Mouse (Mus musculus) gastrocnemius, adult 2 months (tissue): ENCODE data around the gene Vav1. TPM values are rescaled to one million over a fixed set of nuclear protein-coding genes. Genes with fewer than 3 reads are reported as not detected.

Experiments
- DNase-seq: peaks from one replicate; pipeline ENCODE4 v3.0.0; 2022
- H3K27ac ChIP-seq: fragments of 200-600 bp; 2 replicates; pipeline ENCODE4 v1.8.1; 2022; ENCODE audit warnings: mild to moderate bottlenecking
- H3K4me3 ChIP-seq: fragments of 200-600 bp; 2 replicates; pipeline ENCODE4 v1.8.1; 2022; ENCODE audit warnings: mild to moderate bottlenecking, moderate library complexity
- CTCF ChIP-seq: fragments of 200-600 bp; IDR thresholded peaks from 2 replicates; pipeline ENCODE4 v1.8.1; 2022; ENCODE audit warnings: antibody characterized with exemption, mild to moderate bottlenecking, moderate library complexity
- intact Hi-C: fragments of 180-260 bp; cut with DNase I; formaldehyde crosslinking; loops from one replicate; pipeline ENCODE4 v1.15.1; 2025
- long read RNA-seq, 2 experiments: library from polyadenylated mRNA; stranded (forward); transcript quantifications; one replicate each; pipeline ENCODE4 v2.0.0; 2021
- total RNA-seq, 2 experiments: library from RNA; stranded (reverse); gene quantifications; 2 replicates each; pipeline ENCODE4 v1.2.3; 2021

The Vav1 gene
- under 1 TPM; 0.46 to 0.56 TPM for total RNA-seq
- long read RNA-seq, experiment 1 = 0 reads
- long read RNA-seq, experiment 2 = 0 reads

DNA sequence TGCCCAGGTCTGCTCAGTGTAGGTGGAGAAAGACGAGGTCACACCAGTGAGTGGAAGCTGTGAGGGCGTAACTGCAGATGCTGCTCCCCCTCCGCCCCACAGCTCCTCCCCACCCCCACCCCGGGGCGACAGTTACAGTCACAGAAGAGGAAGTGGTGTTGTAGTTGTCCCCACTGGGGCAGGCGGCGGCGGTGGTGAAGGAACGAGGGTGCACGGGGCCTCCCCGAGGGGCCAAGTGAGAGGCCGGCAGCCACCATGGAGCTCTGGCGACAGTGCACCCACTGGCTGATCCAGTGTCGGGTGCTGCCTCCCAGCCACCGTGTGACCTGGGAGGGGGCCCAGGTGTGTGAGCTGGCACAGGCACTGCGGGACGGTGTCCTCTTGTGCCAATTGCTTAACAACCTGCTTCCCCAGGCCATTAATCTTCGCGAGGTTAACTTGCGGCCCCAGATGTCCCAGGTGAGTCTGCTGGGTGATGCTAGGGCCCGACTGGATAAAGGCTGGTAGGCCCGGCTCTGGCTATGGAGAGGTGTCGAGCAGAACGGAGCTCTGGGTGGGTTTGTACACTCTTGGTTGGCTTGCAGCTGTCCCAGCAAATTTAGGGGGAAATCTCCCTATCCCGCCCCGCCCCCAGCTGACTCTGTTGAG, at the start of gene Vav1:
Gene Vav1, plus strand, starts transcription at position 158 of the 648 bp plus-strand sequence.
- peak within 1 kb of the TSS; percentile 53 for H3K4me3 ChIP-seq
- H3K27ac ChIP-seq = peak within 1 kb of the TSS; percentile 43; the same call in 1 of the 2 replicates
- DNase-seq = peak; percentile 42
- intact Hi-C loops = loop anchor here (5.0 to 10.0 kb wide), 3 partner anchors 224 to 1244 kb away; partner anchors contain the start of genes Crb3, Rfx2, Sh3gl1 and Slc25a23
- no peak for TF ChIP-seq CTCF

DNA sequence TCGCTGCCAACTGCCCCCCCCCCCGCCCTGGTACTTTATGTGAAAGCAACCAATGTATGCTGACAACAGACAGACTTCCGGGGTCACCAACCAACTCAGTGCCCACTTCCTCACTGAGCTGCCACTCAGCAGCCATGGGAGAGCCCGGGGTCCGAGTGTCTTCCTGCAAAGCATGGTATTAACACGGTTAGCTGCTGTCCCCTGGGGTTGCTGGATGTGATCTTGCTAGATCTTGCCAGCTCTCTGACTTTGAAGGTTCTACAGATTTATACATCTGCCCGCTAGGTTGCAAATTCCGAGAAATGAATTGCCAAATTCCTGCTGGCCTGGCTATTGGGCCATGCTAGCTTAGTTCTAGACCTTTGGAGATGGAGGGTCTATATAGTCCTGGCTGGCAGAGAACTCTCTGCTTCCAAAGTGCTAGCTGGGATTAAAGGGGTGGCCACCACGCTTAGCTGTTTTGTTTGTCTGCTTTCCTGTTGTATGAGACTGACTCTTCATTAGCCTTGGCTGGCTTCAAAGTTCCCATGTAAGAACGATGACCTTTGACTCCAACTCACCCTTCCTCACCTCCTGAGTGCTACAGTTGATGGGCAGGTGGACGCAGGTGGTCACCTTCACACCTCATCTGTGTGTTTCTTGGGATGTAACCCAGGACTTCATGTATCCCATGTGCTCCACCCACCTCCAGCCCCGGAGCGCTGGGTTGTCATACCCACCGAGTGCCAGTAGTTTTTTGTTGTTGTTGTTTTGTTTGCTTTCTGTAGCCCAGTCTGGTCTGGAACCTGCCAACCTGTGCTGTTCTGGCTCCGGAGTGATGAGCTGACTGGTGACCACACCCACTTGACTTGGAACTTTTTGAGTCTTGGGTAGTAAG, 48.8 kb upstream of the Vav1 start:
- TF ChIP-seq CTCF = no peak
- Histone ChIP-seq H3K27ac (peak overlapping the region; percentile 64), H3K4me3 (no peak overlapping the region)
- intact Hi-C loops = no loop called here
- peak; percentile 13 for DNase-seq

DNA sequence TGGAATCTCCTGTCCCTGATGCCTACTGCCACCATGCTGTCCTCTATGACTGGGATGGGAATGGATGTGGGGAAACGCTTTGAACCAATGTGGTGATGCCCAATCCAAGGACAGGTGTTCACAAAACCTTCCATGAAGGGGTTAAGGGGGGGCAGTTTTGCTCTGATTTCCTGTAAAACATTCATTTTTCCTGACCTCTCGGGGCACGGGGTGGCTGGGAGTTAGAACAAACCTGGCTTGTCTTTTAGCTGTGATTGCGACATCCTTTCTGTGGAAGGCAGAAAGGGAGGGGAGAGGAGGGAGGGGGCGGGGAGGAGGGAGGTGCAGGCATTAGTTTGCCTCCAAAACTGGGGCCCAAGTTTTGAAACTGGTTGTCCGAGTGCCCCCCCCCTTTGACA, 48.2 kb upstream of the Vav1 start:
- peak overlapping the region; percentile 69 for H3K27ac ChIP-seq
- TF ChIP-seq CTCF = no peak
- DNase-seq = peak; percentile 39
- intact Hi-C loops = no loop called here
- H3K4me3 ChIP-seq = no peak overlapping the region

DNA sequence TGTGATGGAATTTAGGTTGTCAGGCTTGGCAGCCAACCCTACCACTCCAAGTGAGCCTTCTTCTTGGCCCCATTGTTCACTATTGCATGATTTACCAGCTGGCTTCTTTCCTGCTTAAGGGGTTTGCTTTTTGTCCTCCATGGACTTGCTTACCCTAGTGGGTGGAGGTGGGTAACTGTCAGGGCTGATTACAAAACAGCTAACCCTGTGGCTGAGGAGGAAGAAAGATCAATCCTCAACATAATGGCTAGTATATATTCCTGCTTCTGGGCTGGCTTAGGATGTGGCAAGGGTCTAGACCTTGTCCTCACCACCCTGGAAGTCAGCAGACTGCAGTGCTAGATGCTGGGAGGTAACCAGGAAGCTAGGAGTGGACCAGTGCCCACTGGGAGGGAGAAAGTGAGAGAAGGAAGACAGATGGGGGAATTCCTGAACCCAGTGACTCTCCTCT, 47.6 kb upstream of the Vav1 start:
- intact Hi-C loops = no loop called here
- DNase-seq = peak; percentile 53
- Histone ChIP-seq H3K27ac (peak overlapping the region; percentile 69), H3K4me3 (no peak overlapping the region)
- no peak for TF ChIP-seq CTCF

DNA sequence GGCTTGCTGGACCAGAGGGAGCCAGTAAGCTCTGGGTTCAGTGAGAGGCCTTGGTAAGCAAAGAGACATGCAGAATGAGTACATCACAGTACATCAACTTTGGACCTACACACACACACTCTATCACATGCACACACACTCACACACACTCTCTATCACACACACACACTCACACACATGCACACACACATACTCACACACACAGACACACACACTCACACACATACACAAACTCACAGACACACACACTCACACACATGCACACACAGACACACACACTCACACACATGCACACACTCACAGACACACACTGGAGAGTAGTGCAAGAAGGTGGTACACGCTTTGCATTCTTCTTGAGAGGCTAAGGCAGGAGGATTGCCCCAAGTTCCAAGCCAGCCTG, 46.7 kb upstream of the Vav1 start:
- no peak overlapping the region for H3K4me3 ChIP-seq
- TF ChIP-seq CTCF = no peak
- intact Hi-C loops = no loop called here
- peak; percentile 9 for DNase-seq
- peak overlapping the region; percentile 69 for H3K27ac ChIP-seq

DNA sequence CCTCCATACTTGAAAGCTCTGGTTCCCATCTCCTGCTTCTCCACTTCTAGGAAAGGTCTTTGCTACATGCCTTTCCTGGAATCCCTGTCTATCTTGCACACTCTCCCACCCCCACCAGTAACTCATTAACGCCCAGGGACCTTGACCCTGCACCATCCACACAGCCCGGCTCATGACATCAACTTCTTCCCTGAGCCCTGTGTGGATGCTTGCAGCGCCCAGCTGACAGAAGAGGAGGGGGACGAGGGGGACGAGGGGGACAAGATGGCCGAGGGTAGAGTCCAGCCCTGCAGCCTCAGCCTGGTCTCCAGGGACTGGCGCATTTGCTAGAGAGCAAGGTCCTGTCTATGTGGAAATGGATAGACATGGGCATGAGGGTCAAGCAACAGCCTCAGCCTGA, 45.9 kb upstream of the Vav1 start:
- TF ChIP-seq CTCF = no peak
- peak; percentile 30 for DNase-seq
- H3K27ac ChIP-seq = no peak overlapping the region
- intact Hi-C loops = no loop called here
- H3K4me3 ChIP-seq = no peak overlapping the region

DNA sequence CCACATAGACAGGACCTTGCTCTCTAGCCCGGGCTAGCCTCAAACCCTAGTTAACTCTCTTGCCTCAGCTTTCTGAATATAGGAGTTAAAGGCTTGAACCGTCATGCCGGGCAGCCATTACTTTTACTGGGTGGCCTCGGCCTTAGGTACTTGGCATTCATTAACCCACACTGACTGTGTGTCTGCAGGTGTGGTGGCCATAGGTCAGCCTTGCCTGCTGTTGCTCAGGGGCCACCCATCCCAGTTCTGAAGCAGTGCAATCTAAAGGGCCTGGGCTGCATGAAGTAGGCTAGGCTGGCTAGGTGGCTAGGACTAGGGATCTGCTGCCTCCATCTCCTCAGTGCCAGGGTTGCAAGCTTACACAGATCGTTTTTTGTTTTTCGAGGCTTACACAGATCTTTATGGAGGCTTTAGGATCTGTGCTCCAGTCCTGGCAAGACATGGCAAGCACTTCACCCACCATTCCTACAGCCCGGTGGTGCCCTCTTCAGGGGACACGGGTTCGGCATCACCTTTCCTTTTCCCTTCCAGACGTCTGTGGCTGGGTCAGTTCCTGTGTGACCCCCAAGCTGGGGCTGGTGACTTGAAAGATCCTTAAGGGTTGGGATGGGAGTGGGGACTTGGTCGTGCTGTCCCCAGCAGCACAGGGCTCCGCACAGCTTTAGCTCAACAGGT, 44.5 kb upstream of the Vav1 start:
- Histone ChIP-seq H3K27ac (no peak overlapping the region), H3K4me3 (no peak overlapping the region)
- no peak for TF ChIP-seq CTCF
- DNase-seq = peak; percentile 9
- intact Hi-C loops = no loop called here

DNA sequence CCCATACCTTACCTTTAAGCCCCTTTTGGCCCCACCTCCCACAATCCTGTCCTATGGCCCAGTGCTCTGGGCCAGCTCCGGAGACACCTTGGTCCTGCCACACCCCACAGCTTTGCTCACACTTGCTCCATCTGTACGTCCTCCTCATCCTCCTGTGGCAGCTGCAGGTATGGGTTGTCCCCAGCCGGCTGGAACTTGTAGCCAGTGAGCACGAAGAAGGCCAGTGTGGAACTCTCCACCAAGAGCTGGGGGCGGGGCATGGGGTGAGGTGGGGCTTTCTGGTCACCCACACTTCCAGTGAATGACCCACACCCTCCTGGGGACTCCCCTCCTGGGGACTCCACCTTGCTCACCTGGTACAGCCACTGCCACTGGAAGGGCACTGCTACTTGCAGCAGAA, 43.1 kb upstream of the Vav1 start:
- Histone ChIP-seq H3K27ac (no peak overlapping the region), H3K4me3 (no peak overlapping the region)
- DNase-seq = peak; percentile 20
- intact Hi-C loops = no loop called here
- TF ChIP-seq CTCF = no peak

DNA sequence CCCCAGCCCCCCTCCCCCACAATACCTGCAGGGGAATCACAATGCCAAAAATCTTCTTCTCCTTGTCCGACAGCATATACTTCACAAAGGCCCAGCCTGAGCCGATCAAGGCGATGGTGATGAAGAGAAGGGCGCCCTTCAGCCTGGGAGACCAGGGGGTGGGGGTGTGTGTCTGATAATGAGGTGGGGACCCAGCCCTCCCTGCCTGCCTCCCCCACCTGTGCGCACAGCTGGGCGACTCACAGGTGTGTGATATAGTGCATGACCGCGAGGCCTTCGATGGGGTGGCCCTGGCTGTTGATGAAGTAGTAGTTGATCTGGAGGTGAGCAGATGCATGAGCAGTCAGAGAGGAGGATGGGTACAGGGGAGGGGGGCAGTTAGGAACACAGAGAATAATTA, 41.7 kb upstream of the Vav1 start:
- H3K27ac ChIP-seq = no peak overlapping the region
- no peak overlapping the region for H3K4me3 ChIP-seq
- intact Hi-C loops = no loop called here
- DNase-seq = peak; percentile 15
- no peak for TF ChIP-seq CTCF

DNA sequence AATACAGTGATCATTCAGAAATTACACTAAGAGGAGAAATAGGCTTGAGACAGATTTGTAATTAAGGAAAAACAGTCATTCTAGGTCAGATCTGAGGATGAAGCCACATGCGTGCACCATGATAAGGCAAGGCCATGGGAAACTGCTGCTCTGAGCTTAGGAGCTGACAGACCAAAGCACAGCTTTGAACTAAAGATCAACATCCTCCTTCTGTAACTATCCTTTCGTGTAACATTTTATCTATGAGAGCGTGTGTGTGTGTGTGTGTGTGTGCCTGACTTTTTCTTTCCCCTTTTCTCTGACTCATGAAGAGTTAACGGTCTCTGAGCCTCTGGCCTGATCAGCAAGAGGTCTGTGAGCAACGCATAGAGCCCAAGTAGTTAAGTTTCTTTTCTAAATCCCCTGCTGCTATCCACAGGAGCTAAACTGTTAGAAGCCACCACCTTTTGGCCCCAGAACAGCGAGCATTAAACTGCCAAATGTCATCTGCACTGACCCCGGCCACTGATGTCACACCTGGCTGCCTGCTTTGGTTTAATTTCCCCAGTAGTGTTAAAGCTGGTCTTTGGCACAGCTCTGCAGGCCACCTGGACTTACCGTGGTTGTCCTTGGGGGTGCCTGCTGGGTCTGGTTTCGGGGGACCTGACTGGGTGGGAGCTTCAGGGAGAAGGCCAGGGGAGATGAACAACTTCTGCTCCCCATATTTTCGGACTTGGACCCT, 35.1 kb upstream of the Vav1 start:
- Histone ChIP-seq H3K27ac (no peak overlapping the region), H3K4me3 (no peak overlapping the region)
- TF ChIP-seq CTCF = no peak
- intact Hi-C loops = loop anchor here (10.0 kb wide), 1 partner anchor 249 kb away; the partner anchor contains the start of genes Alkbh7 and Clpp
- peak; percentile 12 for DNase-seq

DNA sequence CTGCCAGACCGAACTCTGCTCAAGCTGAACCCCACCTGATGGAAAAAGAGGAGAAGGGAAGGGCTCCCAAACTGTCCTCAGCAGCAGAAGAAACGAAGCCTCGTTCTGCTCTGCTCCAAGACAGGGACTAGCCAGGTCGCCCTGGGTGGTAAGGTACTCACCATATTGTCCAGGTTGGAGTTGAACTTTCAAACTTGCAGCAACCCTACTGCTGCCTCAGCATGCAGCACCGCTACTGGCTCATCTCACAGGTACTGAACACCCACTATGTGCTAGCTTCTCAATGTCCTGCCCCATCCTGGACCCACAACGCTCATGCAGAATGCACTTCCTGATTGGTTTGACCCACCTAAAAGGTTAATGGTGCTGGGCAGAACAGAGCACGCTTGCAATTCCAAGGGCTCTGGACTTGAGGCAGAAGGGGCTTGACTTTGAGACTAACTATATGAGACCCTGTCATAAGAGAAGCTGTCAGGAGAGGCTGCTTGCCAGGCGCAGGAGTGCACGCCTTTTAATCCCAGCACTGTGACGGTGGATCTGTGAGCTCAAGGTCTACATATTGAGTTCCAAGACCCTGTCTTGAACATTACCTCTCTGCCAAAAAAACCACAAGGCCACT, 33.5 kb upstream of the Vav1 start:
- DNase-seq = peak; percentile 19
- no peak for TF ChIP-seq CTCF
- Histone ChIP-seq H3K27ac (no peak overlapping the region), H3K4me3 (no peak overlapping the region)
- intact Hi-C loops = loop anchor here (10.0 kb wide), 1 partner anchor 251 kb away; the partner anchor contains the start of genes Alkbh7 and Clpp
